Mouse (Mus musculus) limb, embryonic 11.5 days (tissue): ENCODE results near the gene Il17d. TPM values are rescaled to one million over a fixed set of nuclear protein-coding genes. Genes with fewer than 3 reads are reported as not detected.

Experiments used
- ATAC-seq: fragments of 200-750 bp; cut with Nextera tagmentation; 2 replicates; pipeline ENCODE4 v1.8.0; 2017; ENCODE audit warnings: low read depth; ENCODE audit not compliant: insufficient number of reproducible peaks, low FRiP score, low TSS enrichment
- DNase-seq: peaks from one replicate; pipeline ENCODE4 v3.0.0-alpha.2; 2015; ENCODE audit warnings: low spot score
- H3K27ac ChIP-seq: fragments of 300-500 bp; sonication (generic); replicated peaks from 2 replicates; pipeline ENCODE4 v1.5.1; 2014; ENCODE audit warnings: low read depth, mild to moderate bottlenecking, low read length
- H3K27me3 ChIP-seq: fragments of 300-500 bp; sonication (generic); 2 replicates; pipeline ENCODE4 v1.6.1; 2014; ENCODE audit warnings: mild to moderate bottlenecking, low read length, mixed read lengths; ENCODE audit not compliant: control insufficient read depth, insufficient read depth
- H3K36me3 ChIP-seq: fragments of 300-500 bp; sonication (generic); 2 replicates; pipeline ENCODE4 v1.6.1; 2014; ENCODE audit warnings: mild to moderate bottlenecking, low read length, moderate library complexity, mixed read lengths; ENCODE audit not compliant: control insufficient read depth, insufficient read depth
- H3K4me1 ChIP-seq: fragments of 300-500 bp; sonication (generic); 2 replicates; pipeline ENCODE4 v1.6.1; 2014; ENCODE audit warnings: low read length, mixed read lengths; ENCODE audit not compliant: control insufficient read depth, insufficient read depth
- H3K4me2 ChIP-seq: fragments of 300-500 bp; sonication (generic); 2 replicates; pipeline ENCODE4 v1.6.1; 2014; ENCODE audit warnings: low read depth, mild to moderate bottlenecking, moderate library complexity; ENCODE audit not compliant: severe bottlenecking
- H3K4me3 ChIP-seq: fragments of 300-500 bp; sonication (generic); 2 replicates; pipeline ENCODE4 v1.5.1; 2014; ENCODE audit warnings: low read depth, low read length
- H3K9ac ChIP-seq: fragments of 300-500 bp; sonication (generic); 2 replicates; pipeline ENCODE4 v1.6.1; 2014; ENCODE audit warnings: mild to moderate bottlenecking, low read length
- H3K9me3 ChIP-seq: fragments of 300-500 bp; sonication (generic); 2 replicates; pipeline ENCODE4 v1.6.1; 2016; ENCODE audit warnings: low read length; ENCODE audit not compliant: control insufficient read depth
- WGBS: fragments of 180-500 bp; shearing (Covaris S2); extraction: QIAGEN DNeasy Blood & Tissue Kit; methylation state at CpG from one replicate; pipeline ENCODE4 v1.1.7; 2014; 5-methylcytosine and 5-hydroxymethylcytosine counted together
- polyA plus RNA-seq: library from polyadenylated mRNA; unstranded; fragments of >200 nt; fragmentation: Nextera tagmentation; extraction: Ambion mirVana; gene quantifications from 2 replicates; pipeline ENCODE4 v1.2.1, GENCODE M21; 2014

Il17d gene
- polyA plus RNA-seq, 1 experiment from 2014 or later, result 1.3 TPM

- no peaks in the 10 kb centered on the region for H3K9me3 ChIP-seq
- no peak overlapping the region for H3K4me3 ChIP-seq
- ATAC-seq (no peak), DNase-seq (no peak)
- 82% methylated on average over 6 of the region's 6 CpGs for WGBS
- no peaks in the 10 kb centered on the region for H3K27me3 ChIP-seq
- H3K36me3 ChIP-seq, result no peaks in the 10 kb centered on the region
- no peak overlapping the region for H3K4me2 ChIP-seq
- H3K9ac ChIP-seq, result no peak overlapping the region
- no peak overlapping the region for H3K27ac ChIP-seq
- no peaks in the 10 kb centered on the region for H3K4me1 ChIP-seq
These were observed 9.3 kb upstream of the Il17d start for GRCm38 (mm10) chr14:57515156-57515762.

GRCm38 (mm10) chr14:57517001-57517400, 7.6 kb upstream of the Il17d start:
- H3K4me1 ChIP-seq, result no peaks in the 10 kb centered on the region
- no peaks in the 10 kb centered on the region for H3K9me3 ChIP-seq
- H3K27me3 ChIP-seq, result no peaks in the 10 kb centered on the region
- H3K36me3 ChIP-seq, result no peaks in the 10 kb centered on the region
- no peak overlapping the region for H3K27ac ChIP-seq
- no peak overlapping the region for H3K4me3 ChIP-seq
- no peak for DNase-seq
- no peak overlapping the region for H3K4me2 ChIP-seq
- H3K9ac ChIP-seq, result no peak overlapping the region
- ATAC-seq, result no peak
- WGBS, result 87% methylated on average over 7 of the region's 7 CpGs

GRCm38 (mm10) chr14:57523762-57524161, 815 bp upstream of the Il17d start:
- H3K27me3 ChIP-seq, result 0 out of 2 replicates have a peak, but pooled peaks cover 2% of the 10 kb centered on the region

GRCm38 (mm10) chr14:57525388-57526049, 942 bp downstream of the Il17d start:
- H3K36me3 ChIP-seq, result no peaks in the 10 kb centered on the region
- peak; percentile 81 for DNase-seq
- H3K9me3 ChIP-seq, result no peaks in the 10 kb centered on the region
- peaks cover 3% of the 10 kb centered on the region; the same call in 1 of the 2 replicates for H3K4me1 ChIP-seq
- H3K9ac ChIP-seq, result peak overlapping the region; percentile 65
- peak overlapping the region; percentile 93 for H3K4me2 ChIP-seq
- peak; percentile 86 for ATAC-seq
- H3K27me3 ChIP-seq, result 0 out of 2 replicates have a peak, but pooled peaks cover 2% of the 10 kb centered on the region
- H3K4me3 ChIP-seq, result peak overlapping the region; percentile 58
- no peak overlapping the region; the same call in 1 of the 2 replicates for H3K27ac ChIP-seq
- WGBS, result under 1% methylated on average over 45 of the region's 60 CpGs

More at GRCm38 (mm10) chr14:57523762-57524161, 815 bp upstream of the Il17d start:
- no peaks in the 10 kb centered on the region for H3K9me3 ChIP-seq
- DNase-seq, result no peak
- H3K27ac ChIP-seq, result no peak overlapping the region
- H3K4me3 ChIP-seq, result no peak overlapping the region
- no peaks in the 10 kb centered on the region for H3K36me3 ChIP-seq
- 77% methylated on average over 9 of the region's 9 CpGs for WGBS
- H3K9ac ChIP-seq, result no peak overlapping the region
- no peak for ATAC-seq
- H3K4me1 ChIP-seq, result no peaks in the 10 kb centered on the region
- no peak overlapping the region for H3K4me2 ChIP-seq

DNA sequence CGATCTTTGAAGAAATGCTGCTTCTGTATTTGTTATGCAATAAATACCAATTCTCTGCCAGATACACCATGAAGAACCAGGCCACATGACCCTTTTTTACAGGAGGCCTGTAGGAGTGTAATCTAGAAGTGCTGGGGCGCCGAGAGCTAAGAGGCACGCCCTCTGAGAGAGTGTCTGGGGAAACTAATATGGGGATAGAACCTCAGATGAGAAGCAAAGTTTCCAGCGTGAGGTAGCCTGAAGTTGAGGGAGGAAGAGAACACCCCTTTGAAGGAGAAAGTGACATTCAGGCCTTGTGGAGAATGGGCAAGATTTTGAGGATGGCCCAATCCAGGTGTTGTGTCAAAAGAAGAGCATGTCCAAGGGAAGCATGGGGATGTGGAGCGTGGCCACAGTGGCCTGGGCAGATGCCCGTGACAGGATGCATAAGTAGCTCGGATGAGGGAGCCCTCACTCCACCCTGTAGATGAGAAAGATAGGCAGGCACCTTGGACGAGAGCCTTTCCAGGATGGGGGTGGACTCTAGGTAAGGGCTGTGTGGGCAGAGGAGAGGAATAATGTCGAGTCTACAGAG, 1.6 kb downstream of the Il17d start:
- Histone ChIP-seq H3K36me3 (no peaks in the 10 kb centered on the region), H3K27ac (no peak overlapping the region), H3K9me3 (no peaks in the 10 kb centered on the region), H3K4me3 (no peak overlapping the region; the same call in 1 of the 2 replicates), H3K4me2 (peak overlapping the region; percentile 93), H3K9ac (no peak overlapping the region), H3K27me3 (0 out of 2 replicates have a peak, but pooled peaks cover 2% of the 10 kb centered on the region), H3K4me1 (peaks cover 3% of the 10 kb centered on the region; the same call in 1 of the 2 replicates)
- DNase-seq (no peak), ATAC-seq (no peak)
- WGBS, result 50% methylated on average over 10 of the region's 10 CpGs

GRCm38 (mm10) chr14:57527122-57527521, 2.5 kb downstream of the Il17d start:
- Histone ChIP-seq H3K9me3 (no peaks in the 10 kb centered on the region), H3K9ac (no peak overlapping the region), H3K36me3 (no peaks in the 10 kb centered on the region), H3K4me2 (no peak overlapping the region), H3K4me1 (peaks cover 3% of the 10 kb centered on the region; the same call in 1 of the 2 replicates), H3K4me3 (no peak overlapping the region), H3K27ac (no peak overlapping the region), H3K27me3 (0 out of 2 replicates have a peak, but pooled peaks cover 2% of the 10 kb centered on the region)
- ATAC-seq (no peak), DNase-seq (no peak)
- 39% methylated on average over 7 of the region's 7 CpGs for WGBS

- Histone ChIP-seq H3K9me3 (no peaks in the 10 kb centered on the region), H3K27ac (no peak overlapping the region), H3K9ac (no peak overlapping the region), H3K4me3 (no peak overlapping the region), H3K36me3 (no peaks in the 10 kb centered on the region), H3K27me3 (0 out of 2 replicates have a peak, but pooled peaks cover 2% of the 10 kb centered on the region), H3K4me1 (peaks cover 3% of the 10 kb centered on the region; the same call in 1 of the 2 replicates), H3K4me2 (no peak overlapping the region)
- ATAC-seq, result no peak
- WGBS, result 47% methylated on average over 2 of the region's 2 CpGs
- DNase-seq, result no peak
These were observed 3.0 kb downstream of the Il17d start for GRCm38 (mm10) chr14:57527598-57527997.

DNA sequence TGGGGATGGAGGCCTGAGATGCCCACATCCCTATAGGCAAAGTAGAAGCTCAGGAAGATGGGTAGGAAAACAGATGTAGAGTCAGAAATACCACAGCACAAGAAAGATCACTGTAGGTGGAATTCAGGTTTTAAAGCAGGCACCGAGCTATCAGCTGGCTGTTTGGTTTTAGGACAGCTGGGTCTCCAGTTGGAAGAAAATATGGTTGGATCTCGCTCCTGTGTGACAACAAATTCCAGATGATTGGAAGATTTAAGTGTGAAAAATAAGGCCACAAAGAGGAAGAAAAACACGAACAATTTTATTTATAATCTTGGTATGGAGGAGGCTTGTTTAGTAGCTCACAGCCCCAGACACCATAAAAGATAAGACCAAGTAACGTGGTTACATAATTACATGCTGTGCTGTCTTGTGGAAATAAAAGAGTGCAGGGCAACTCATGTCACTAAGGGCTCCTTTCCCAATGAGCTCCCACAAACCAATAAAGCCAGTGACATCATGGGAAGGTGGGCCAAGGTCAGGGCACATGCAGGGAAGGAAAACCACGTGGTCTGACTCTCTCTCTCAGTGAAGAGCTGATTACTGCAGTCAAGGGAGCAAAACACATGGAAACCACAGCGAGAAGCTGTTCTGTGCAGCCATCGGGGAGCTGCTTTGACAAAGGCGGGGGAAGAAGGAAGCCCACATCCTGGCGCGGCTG, 4.7 kb downstream of the Il17d start:
- Histone ChIP-seq H3K4me2 (no peak overlapping the region), H3K27me3 (no peaks in the 10 kb centered on the region), H3K4me3 (no peak overlapping the region), H3K36me3 (no peaks in the 10 kb centered on the region), H3K9me3 (no peaks in the 10 kb centered on the region), H3K27ac (no peak overlapping the region), H3K4me1 (peaks cover 3% of the 10 kb centered on the region; the same call in 1 of the 2 replicates), H3K9ac (no peak overlapping the region)
- ATAC-seq (no peak), DNase-seq (no peak)
- WGBS, result 53% methylated on average over 10 of the region's 10 CpGs
